Mouse (Mus musculus): ENCODE data around the gene Endov. TPM values are rescaled to one million over a fixed set of nuclear protein-coding genes. Genes with fewer than 3 reads are reported as not detected.

Endov gene
- total and polyA plus RNA-seq, 2 experiments from 2014 or later = 16.9 to 42.8 TPM

DNA sequence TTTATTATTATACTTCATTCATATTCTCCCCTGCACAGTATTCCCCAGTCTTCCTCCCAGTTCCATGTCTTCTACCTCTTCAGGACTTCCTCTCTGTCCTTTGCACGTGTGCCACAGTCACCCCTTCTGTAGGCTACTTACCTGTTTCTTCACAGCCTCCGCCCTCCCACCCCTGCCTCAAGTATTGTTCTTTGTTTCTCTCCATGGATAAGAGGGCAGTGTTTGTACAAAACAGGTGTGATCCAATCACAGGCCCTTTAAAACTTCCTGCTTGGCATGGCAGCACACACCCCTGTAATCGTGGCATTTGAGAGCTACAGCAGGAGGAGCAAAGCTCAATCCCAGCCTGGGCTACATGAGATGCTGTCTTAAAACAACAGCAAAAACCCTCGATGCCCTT lies 2.4 kb downstream of the Endov start:
- WGBS = 82% methylated on average over 4 of the region's 4 CpGs
- ATAC-seq = no peak
- no peaks in the 10 kb centered on the region for H3K9me3 ChIP-seq (ENCODE audit: low read length)

DNA sequence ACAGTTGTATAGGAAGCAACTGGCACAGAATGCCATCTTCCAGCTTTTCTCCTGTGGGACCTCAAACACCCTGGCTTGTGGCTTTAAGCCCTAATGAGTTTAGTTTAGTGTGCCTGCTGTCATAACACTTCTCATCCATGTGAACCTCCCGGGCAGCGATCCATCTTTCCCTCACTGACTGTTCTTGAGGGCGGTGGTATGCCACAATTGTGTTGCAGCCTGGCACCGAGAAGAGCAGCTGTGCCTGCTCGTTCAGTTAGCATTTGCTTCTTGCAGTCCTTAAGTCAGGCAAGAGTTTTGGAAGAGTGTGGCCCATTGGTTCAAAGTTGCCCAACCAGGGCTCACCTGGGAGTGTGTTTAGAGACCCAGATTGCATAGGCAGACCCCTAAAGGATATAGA lies 5.0 kb downstream of the Endov start:
- no peaks in the 10 kb centered on the region for H3K27me3 ChIP-seq (ENCODE audit: insufficient read depth, low read length)
- H3K4me1 ChIP-seq (ENCODE audit: insufficient read depth) = peaks cover 12% of the 10 kb centered on the region
- DNase-seq (no peak), ATAC-seq (no peak)
- no peak overlapping the region for H3K4me3 ChIP-seq (ENCODE audit: low read depth, low read length)
- H3K27ac ChIP-seq (ENCODE audit: low read depth, low read length) = no peak overlapping the region
- 74% methylated on average over 5 of the region's 5 CpGs for WGBS
- TF ChIP-seq CTCF (IDR thresholded peaks at IDR 0.05; ENCODE audit: low read depth) = no peak
- H3K9ac ChIP-seq = no peak overlapping the region
- peaks cover 20% of the 10 kb centered on the region for H3K36me3 ChIP-seq (ENCODE audit: insufficient read depth)
- H3K9me3 ChIP-seq (ENCODE audit: low read length) = no peaks in the 10 kb centered on the region
- no peak overlapping the region for H3K4me2 ChIP-seq (ENCODE audit: low read depth)

More for the DNA sequence above, 2.4 kb downstream of the Endov start:
- Histone ChIP-seq H3K9ac (no peak overlapping the region), H3K27me3 (ENCODE audit: insufficient read depth, low read length) (no peaks in the 10 kb centered on the region), H3K27ac (ENCODE audit: low read depth, low read length) (no peak overlapping the region), H3K4me1 (ENCODE audit: insufficient read depth) (peaks cover 14% of the 10 kb centered on the region), H3K36me3 (ENCODE audit: insufficient read depth) (0 out of 2 replicates have a peak, but pooled peaks cover 10% of the 10 kb centered on the region), H3K4me3 (ENCODE audit: low read depth, low read length) (no peak overlapping the region), H3K4me2 (ENCODE audit: low read depth) (no peak overlapping the region)
- DNase-seq = no peak
- TF ChIP-seq CTCF (IDR thresholded peaks at IDR 0.05; ENCODE audit: low read depth) = no peak

DNA sequence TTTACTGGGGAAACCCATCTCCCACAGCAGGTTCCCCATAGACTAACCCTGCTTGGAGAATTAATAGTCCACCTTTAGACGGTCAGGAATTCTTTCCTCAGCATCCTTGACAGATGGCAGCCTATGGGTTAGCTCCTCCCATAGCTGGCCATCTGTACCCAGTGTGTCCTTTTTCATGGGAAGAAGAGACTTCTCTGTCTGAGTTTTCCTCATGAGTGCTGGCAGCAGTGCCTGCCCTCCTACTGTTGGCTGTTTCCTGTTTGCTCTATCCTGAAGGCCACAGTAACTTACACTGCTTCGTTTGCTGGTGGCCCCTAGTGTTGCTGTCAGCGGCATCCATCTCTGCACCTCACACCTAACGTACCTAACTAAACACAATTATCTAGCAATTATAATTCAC lies 6.3 kb downstream of the Endov start:
- 83% methylated on average over 4 of the region's 4 CpGs for WGBS
- Histone ChIP-seq H3K27ac (ENCODE audit: low read depth, low read length) (no peak overlapping the region), H3K36me3 (ENCODE audit: insufficient read depth) (peaks cover 25% of the 10 kb centered on the region), H3K9me3 (ENCODE audit: low read length) (no peaks in the 10 kb centered on the region), H3K4me2 (ENCODE audit: low read depth) (no peak overlapping the region), H3K4me1 (ENCODE audit: insufficient read depth) (peaks cover 6% of the 10 kb centered on the region; the same call in 1 of the 2 replicates), H3K9ac (no peak overlapping the region), H3K27me3 (ENCODE audit: insufficient read depth, low read length) (no peaks in the 10 kb centered on the region), H3K4me3 (ENCODE audit: low read depth, low read length) (no peak overlapping the region)
- ATAC-seq (no peak), DNase-seq (no peak)
- no peak for TF ChIP-seq CTCF (IDR thresholded peaks at IDR 0.05; ENCODE audit: low read depth)

DNA sequence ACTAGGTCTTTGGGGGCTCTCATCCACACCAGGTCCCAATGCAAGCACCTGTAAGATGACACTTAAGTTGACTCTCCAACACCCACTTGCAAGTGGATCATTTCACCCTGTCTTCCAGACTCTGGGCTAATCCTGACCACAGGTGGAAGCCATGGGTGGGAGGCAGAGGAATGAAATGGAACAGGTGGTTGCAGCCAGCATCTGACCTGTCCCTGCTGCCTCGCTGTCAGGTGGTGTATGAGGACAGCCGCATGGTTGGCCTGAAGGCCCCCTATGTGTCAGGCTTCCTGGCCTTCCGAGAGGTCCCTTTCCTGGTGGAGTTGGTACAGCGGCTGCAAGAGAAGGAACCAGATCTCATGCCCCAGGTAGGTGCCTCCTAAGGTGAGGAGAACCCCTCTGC lies 8.2 kb downstream of the Endov start:
- no peak for TF ChIP-seq CTCF (IDR thresholded peaks at IDR 0.05; ENCODE audit: low read depth)
- no peaks in the 10 kb centered on the region for H3K4me1 ChIP-seq (ENCODE audit: insufficient read depth)
- no peak overlapping the region for H3K9ac ChIP-seq
- no peaks in the 10 kb centered on the region for H3K27me3 ChIP-seq (ENCODE audit: insufficient read depth, low read length)
- DNase-seq (no peak), ATAC-seq (no peak)
- H3K4me2 ChIP-seq (ENCODE audit: low read depth) = no peak overlapping the region
- no peaks in the 10 kb centered on the region for H3K9me3 ChIP-seq (ENCODE audit: low read length)
- H3K4me3 ChIP-seq (ENCODE audit: low read depth, low read length) = no peak overlapping the region
- 94% methylated on average over 4 of the region's 4 CpGs for WGBS
- peaks cover 39% of the 10 kb centered on the region for H3K36me3 ChIP-seq (ENCODE audit: insufficient read depth)
- no peak overlapping the region for H3K27ac ChIP-seq (ENCODE audit: low read depth, low read length)

DNA sequence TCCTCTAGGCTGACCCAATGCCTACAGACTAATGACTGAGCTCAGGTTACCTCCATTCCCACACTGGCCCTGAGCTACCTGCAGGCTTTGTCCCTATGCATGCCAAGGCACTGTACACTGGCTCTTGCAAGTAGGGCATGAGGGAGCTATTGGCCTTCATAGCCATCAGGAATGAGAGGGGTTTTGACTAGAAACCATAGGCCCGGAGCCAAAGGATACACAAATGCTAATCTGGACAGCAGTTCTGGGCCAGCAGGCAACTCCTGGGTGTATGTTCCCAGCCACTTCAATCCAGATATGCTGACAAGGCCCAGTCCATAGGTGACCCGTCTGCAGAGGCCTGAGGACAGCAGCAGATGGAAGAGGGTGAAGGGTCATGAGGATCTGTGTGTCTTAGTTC lies 8.9 kb downstream of the Endov start:
- no peaks in the 10 kb centered on the region for H3K9me3 ChIP-seq (ENCODE audit: low read length)
- H3K27me3 ChIP-seq (ENCODE audit: insufficient read depth, low read length) = no peaks in the 10 kb centered on the region
- H3K4me1 ChIP-seq (ENCODE audit: insufficient read depth) = no peaks in the 10 kb centered on the region
- no peak for TF ChIP-seq CTCF (IDR thresholded peaks at IDR 0.05; ENCODE audit: low read depth)
- DNase-seq (no peak), ATAC-seq (no peak)
- peaks cover 46% of the 10 kb centered on the region for H3K36me3 ChIP-seq (ENCODE audit: insufficient read depth)
- WGBS = 89% methylated on average over 2 of the region's 2 CpGs
- H3K4me2 ChIP-seq (ENCODE audit: low read depth) = no peak overlapping the region
- no peak overlapping the region for H3K27ac ChIP-seq (ENCODE audit: low read depth, low read length)
- H3K4me3 ChIP-seq (ENCODE audit: low read depth, low read length) = no peak overlapping the region
- no peak overlapping the region for H3K9ac ChIP-seq

DNA sequence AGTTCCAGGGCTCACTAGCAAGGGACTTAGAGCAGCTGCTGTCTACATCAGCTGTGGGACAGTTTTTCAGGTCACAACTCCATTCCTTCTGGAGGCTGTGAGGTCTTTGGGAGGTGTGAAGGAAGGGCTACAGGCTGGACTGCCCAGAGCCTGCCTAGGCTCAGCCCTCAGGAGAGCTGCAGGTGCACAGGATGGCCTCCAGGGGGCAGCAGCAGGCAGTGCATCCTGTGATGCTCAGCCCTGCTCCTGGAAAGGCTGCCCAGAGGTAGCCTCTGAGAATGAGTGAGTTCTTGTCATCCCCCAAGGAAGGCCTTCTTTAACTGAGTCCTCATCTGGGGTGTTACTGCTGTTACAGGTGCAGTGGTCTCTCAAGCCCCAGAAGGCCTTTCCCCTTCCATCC lies 12.5 kb downstream of the Endov start:
- ATAC-seq = peak; percentile 87
- Histone ChIP-seq H3K9me3 (ENCODE audit: low read length) (no peaks in the 10 kb centered on the region), H3K4me3 (ENCODE audit: low read depth, low read length) (no peak overlapping the region), H3K4me2 (ENCODE audit: low read depth) (no peak overlapping the region), H3K4me1 (ENCODE audit: insufficient read depth) (no peaks in the 10 kb centered on the region), H3K9ac (no peak overlapping the region), H3K27me3 (ENCODE audit: insufficient read depth, low read length) (no peaks in the 10 kb centered on the region), H3K36me3 (ENCODE audit: insufficient read depth) (peaks cover 59% of the 10 kb centered on the region), H3K27ac (ENCODE audit: low read depth, low read length) (no peak overlapping the region)
- peak; percentile 99 for TF ChIP-seq CTCF (IDR thresholded peaks at IDR 0.05; ENCODE audit: low read depth)
- DNase-seq = peak; percentile 86

DNA sequence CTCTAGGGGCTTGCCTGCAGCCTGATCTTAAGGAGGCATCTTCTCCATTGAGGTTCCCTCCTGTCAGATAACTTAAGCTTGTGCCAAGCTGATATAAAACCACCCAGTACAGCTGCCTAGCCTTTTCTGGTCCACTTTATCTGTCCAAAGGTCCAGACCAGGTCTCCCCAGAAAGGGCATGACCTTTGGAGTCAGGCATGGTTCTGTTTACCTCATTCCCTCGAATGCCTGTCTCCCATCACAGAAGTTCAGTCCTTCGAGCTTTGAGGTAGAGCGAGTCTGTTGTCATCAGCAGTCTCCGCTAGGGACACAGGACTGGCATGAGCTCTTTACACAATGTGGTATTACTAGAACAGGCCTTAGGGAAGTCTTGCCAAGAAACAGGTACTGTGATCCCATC lies 15.2 kb downstream of the Endov start:
- Histone ChIP-seq H3K9ac (no peak overlapping the region), H3K36me3 (ENCODE audit: insufficient read depth) (peaks cover 53% of the 10 kb centered on the region), H3K27ac (ENCODE audit: low read depth, low read length) (no peak overlapping the region), H3K27me3 (ENCODE audit: insufficient read depth, low read length) (no peaks in the 10 kb centered on the region), H3K4me2 (ENCODE audit: low read depth) (no peak overlapping the region), H3K4me3 (ENCODE audit: low read depth, low read length) (no peak overlapping the region), H3K4me1 (ENCODE audit: insufficient read depth) (no peaks in the 10 kb centered on the region), H3K9me3 (ENCODE audit: low read length) (no peaks in the 10 kb centered on the region)
- ATAC-seq (no peak), DNase-seq (no peak)
- WGBS = 91% methylated on average over 4 of the region's 4 CpGs
- TF ChIP-seq CTCF (IDR thresholded peaks at IDR 0.05; ENCODE audit: low read depth) = no peak

DNA sequence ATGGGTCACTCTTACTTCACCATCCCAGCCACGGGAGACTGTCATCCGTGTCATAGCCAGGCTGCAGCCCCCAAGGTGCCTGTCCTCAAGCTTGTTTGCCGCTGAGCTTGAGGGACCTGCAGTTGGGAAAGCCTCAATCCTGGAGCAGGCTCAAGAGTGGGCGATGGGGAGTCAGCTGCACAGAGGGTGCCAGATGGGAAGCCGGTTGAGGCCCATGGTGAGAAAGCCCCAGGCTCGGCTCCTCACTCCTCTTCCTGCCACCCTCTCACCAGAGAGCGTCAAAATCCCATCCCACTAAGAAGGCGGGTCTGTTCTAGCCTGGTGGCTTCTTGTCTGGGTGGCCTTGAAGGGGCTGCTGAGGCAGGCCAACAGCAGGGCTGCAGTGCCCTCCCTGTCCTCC lies 16.6 kb downstream of the Endov start:
- no peak for TF ChIP-seq CTCF (IDR thresholded peaks at IDR 0.05; ENCODE audit: low read depth)
- ATAC-seq = no peak

More for the DNA sequence above, 16.6 kb downstream of the Endov start:
- H3K9me3 ChIP-seq (ENCODE audit: low read length) = no peaks in the 10 kb centered on the region
- H3K9ac ChIP-seq = no peak overlapping the region
- no peak overlapping the region for H3K4me2 ChIP-seq (ENCODE audit: low read depth)
- no peak overlapping the region for H3K27ac ChIP-seq (ENCODE audit: low read depth, low read length)
- no peak overlapping the region for H3K4me3 ChIP-seq (ENCODE audit: low read depth, low read length)
- peaks cover 46% of the 10 kb centered on the region for H3K36me3 ChIP-seq (ENCODE audit: insufficient read depth)
- H3K27me3 ChIP-seq (ENCODE audit: insufficient read depth, low read length) = no peaks in the 10 kb centered on the region
- no peak for DNase-seq
- H3K4me1 ChIP-seq (ENCODE audit: insufficient read depth) = no peaks in the 10 kb centered on the region
- WGBS = 84% methylated on average over 8 of the region's 8 CpGs

All from forebrain, postnatal 0 days (tissue).